Mouse (Mus musculus): Measurements from ENCODE around the gene Plekhb2.
A peak's percentile ranks its signal among the peaks of the same experiment; 100 is the strongest.

Gene Plekhb2

DNA sequence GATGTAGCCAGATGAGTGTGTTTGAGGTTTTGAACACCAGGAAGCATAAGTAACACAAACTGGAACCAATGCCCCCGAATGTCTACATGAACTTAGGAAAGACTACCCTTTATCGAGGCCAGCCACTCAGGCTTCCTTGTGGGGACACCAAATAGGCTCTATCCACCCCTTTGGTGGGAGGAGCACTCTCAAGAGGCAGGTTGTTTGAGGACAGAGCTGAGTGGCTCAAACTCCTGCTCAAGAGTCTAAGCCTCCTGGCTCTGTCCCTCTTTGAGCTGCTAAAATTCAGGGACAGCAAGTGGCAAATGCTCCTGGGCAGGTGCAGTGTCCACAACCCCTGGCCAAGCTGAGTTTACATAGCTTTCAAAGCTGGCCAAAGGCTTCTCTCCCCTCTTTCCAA, 14.9 kb upstream of the Plekhb2 start:
- no peak for DNase-seq

DNA sequence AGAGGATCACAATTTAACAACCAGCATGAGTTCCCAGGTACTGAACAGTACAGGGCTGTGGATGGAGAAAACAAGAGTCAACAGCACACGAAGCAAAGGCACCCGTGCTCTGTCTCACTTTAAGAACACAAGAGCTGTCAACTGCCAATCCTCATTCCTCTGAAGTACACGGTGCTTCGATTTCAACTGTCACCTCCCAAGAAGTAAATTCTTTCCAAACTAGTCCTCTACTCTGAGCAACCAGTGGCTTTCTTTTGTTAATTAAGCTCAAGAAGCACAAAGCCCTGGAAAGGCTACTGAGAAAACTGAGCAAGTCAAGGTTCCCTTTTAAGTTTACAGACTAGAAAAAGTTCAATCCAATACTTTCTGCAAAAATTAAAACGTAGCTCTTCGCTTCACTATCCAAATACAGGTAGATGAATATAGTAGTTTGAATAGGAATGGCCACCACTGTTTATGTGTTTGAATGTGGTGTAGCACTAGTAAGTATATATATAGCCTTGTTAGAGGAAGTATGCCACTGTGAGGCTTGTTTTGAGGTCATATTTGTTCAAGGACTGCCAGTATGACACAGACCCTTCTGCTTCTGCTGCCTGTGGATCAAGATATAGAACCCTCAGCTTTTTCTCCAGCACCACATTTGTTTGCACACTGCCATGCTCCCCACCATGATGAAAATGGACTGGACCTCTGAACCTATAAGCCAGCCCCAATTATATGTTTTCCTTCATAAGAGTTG, 11.7 kb upstream of the Plekhb2 start:
- DNase-seq, result no peak

DNA sequence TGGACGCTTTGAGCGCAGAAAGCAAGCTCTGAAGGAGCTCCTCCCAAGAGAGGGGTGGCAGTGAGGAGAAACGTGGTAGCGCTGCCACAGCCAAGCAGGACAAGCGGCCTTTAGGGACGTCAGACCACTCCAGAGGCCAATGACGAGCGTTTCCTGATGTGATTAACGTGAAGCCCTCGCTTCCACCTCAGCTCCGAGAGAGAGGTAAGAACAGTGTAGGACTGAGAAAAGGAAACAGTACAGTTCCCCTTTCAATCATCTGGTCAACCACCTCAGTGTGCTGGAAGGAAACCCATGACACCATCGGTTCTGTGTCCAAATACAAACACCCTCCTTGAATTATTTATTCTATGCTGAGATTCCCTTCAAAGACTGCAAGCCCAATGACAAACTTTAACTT, 10.5 kb upstream of the Plekhb2 start:
- no peak for DNase-seq

DNA sequence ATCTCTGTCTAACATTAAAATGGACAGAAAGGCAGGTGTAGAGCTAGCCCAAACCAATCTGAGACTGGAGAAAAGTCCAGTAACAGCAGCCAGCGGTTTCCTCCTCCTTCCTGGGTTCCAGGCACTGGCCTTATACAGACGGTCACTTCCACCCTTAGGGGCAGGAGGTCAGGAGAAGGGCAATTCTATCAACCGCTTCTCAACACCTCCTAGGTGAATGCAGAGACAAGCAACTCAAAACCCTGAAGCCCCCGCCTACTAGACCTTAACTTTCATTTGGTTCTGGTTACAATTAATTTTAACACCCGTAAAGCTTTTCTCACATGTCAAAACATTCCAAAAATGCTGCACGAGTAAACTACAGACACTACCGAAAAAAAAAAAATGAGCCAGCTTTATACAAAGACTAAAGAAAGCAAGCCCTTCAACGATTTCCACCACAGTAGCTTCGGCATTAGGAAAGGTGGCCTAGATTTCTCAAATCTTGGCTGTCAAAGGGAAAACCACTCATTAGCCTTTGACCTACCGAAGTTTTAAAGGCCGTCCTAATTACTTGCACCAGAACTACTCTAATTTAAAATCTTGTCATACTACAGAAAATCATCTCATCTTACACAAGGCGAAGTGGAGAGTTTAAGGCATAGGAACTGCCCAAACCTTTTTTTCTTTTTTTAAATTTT, 7.9 kb upstream of the Plekhb2 start:
- DNase-seq, result no peak

DNA sequence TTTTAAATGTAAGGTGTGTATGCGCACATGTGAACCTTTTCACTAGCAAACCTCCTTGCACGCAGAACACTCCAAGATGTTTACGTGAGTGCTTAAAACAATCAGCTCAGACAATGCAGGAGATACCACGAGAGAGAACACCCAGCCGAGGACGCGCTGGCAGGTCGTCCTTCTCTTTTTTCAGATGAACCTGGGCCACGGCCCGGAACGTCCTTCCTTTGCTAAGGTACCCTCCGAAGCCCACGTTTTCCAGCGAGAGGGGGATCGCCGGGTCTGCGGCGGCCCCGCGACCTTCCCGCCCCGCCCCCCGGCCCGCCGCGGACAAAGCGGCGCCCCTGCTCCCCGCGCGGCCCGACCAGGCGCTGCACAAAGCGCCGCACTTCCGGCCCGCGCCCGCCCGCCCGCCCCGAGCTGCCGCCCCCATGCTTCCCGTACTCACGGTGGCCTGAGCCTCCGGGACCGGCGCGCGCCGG, 7.4 kb upstream of the Plekhb2 start:
- DNase-seq, result no peak

DNA sequence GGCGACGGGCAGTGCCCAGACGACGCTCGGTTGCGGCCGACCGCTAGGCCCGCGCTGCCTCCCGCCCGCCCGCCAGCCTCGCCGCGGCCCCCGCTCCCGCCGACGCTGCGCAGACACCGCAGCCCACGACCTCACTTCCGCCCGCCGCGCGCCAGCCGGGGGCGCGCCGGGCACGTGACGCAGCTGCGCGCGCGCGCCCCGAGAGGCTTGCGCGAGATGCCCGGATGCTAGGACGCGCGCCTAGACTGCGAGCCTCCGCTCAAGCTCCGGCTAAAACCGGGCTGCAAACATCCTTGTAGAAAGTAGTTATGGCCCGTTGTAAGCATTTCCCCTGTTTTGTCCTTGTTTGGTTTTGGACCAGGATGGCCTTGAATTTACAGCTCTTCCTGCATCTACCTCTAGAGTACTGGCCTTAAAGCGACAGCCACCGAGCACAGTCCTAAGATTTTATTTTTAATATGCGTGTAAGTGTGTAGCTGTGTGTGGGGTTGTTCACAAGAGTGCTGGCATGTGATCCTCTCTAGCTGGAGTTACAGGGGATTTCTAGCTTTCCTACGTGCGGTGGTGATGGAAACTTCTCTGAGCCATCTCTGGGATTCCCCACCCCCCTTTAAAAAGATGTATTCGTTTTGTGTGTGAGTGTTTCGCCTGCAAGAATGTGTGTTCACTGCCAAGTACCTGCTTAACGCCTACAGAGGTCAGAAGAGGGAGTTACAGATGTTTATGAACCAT, 6.7 kb upstream of the Plekhb2 start, which contains the start of gene Fam168b:
Fam168b (minus strand) TSS at position 179 of the 732 bp plus-strand sequence.
- DNase-seq, result peak; percentile 99

DNA sequence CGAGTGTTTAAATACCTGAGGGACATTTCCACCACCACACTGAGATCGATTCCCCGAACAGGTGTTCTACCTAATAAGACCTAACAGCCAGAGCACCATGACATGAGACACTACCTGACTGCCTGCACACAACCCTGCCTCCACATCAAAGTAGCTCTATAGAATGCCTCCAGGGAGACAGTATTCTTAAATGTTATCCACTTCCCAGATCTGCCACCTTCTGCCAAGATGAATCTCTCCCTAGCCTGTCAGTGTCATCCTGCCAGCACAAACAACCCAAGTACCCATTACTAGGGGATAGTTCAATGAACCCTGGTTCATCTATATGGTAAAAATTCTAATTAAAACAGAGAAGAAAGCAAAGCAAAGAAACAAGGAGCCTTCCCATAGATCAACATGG, 2.7 kb upstream of the Plekhb2 start:
- DNase-seq, result no peak

DNA sequence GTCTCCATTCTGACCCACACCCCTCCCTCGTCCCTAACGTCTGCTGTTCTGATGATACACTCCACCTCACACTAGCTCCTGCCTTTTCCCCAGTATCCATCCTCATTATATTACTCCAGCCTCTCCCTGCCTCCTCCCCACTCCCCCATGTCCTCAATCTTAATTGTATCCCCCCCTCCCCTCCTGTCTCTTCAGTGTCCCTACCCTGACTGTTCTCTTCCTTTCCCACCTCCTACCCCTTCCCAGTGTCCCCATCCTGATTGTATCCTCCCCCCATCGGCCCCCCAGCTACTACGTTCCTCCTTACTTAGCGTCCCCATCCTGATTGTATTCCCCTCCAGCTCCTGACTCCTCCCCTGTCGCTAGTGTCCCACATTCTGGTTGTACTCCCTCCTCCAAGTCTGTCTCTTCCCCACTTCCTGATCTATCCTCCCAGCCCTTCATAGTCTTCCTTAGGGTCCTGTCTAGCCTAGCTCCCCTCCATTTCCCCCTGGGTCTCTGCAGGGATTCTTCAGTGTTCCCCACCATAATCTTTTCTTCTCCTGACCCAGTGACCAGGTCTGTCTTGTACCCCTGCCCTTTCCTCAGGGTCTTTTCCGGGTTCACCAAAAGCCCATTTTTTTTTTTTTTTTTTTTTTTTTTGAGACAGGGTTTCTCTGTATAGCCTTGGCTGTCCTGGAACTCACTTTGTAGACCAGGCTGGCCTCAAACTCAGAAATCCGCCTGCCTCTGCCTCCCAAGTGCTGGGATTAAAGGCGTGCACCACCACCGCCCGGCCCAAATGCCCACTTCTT, 764 bp downstream of the Plekhb2 start:
- DNase-seq, result peak; percentile 94

DNA sequence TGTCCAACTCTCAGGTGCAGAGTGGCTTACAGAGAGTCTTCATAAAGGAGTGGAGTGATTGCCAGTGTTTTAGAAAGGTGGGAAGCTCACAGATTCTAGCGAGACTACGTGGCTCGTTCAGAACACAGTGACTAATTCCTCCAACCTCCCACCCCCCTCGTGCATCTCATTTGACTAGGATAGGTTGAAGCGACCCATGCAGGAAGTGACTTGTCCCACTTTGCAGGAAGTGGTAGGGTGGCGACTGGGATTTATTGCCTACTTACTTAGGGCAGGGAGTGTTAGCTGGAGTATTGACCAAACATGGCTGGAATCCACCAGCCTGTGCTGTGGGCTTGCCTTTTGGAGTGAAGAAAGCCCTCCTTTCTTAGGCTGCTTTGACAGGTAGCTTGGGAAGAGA, 1.8 kb downstream of the Plekhb2 start:
- peak; percentile 93 for DNase-seq

DNA sequence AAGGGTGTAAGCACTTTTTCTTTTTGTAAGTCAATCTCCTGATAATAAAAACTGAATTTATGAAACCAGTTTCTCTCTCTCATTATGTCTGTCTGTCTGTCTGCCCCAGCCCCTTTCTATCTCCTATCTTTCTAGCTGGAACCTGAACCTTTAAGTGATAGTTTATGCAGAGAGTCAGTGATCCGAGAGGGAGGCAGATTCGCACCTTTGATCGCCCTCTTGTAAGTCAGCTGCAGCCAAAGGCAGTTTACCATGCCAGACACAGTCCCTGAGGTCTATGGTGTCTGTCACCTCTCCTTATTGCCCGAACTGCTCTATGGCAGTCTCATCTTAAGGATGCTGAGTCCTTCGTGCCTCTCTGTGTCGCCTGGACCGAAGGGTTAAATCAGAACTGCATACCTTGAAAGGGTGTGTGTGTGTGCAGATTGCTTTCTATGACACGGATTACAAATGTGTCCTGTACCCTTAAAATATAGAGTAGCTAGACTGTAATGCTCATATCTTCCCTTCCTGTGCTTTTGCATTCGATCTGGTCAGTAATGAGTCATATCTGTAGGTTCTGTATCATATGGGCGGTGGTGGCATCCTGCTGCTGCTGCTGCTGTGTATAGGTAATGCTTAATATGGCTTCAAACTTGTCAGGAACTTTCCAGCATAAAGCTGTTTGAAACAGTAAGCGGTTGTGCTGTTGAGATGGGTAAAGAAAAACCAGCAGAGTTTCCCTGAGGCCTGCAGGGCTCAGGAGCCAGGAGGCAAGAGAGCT, 2.5 kb downstream of the Plekhb2 start:
- DNase-seq, result no peak

DNA sequence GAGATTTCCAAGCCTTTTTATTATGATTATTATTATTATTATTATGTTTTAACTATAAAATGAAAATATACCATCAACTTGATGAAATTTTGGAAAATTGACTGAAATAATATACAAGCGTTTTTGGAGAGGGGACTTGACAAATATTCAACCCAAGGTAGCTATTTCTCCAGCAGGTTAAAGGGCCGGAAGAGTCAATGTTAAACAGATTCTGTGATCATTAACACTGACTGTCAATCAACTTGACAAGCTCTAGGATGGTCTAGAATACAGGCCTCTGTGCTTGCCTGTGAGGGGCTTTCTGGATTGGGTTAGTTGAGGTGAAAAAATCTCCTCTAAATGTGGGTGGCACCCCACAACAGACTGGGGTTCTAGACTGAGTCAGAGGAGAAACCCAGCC, 4.0 kb downstream of the Plekhb2 start:
- no peak for DNase-seq

DNA sequence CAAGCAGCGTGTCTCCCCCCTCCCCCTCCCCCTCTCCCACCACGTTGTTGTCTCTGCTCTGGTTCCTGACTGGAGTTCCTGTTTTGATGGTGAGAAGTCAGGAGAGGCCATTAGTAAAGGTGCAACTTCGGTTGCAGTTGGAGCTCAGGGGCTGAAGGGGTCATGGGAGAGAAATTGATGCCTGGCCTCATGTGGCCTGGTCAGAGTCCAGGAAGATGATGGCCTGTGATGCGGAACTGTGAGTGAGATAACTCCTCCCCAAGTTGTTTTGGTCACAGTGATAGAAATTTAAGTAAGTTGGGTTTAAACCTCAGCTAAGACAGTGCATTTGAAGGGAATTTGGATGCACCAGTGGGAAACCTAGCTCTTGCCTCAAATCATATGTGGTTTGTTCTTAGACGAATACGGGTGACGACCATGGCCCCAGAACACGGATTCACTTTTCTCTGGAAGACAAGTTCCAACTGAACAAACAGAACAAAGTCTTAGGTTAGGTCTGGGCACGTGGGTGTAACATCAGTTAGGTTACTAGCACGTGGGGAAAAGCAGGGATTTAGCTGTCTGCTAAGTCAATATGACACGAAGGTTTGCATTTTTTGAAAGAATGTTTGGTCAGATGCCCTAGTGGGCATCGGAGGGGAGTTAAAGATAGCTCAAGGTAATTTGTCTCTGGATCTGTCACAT, 5.4 kb downstream of the Plekhb2 start:
- no peak for DNase-seq

DNA sequence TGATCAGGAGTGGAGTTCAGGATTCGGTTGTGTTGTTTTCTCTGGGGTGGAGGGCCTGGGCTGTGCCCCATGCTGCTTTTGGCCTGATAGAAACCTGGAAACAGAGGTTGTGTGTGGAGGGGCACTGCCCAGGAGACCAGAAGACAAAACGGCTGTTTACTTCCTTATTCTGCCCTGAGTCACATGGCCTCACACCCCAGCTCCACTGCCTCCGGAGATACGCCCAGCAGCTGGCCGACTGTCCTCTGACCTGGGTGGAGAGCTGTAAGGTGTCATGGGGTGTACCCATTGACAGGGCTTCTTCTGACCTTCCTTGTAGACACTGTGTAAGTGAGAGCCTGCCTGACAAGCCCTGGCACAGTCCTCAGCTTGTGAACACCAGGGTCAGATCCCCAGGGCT, 8.9 kb downstream of the Plekhb2 start:
- peak; percentile 97 for DNase-seq

DNA sequence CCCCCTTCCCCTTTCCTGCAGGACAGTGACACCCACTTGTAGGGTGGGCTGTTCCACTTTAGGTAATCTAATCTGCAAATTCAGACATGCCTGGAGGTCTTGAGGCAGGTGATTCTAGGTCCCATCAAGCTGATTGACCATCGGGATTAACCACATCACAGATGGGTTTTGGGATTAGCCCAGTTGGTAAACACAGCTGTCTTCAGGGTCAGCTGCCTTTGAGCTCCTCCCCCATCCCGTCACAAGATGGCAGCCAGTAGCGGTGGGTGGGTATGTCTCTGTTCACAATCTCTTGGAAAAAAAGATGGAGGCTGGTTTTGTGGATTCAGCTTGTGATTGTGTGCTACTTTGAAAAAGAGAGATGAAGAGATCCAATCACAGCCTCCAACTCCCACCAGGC, 10.0 kb downstream of the Plekhb2 start:
- no peak for DNase-seq

DNA sequence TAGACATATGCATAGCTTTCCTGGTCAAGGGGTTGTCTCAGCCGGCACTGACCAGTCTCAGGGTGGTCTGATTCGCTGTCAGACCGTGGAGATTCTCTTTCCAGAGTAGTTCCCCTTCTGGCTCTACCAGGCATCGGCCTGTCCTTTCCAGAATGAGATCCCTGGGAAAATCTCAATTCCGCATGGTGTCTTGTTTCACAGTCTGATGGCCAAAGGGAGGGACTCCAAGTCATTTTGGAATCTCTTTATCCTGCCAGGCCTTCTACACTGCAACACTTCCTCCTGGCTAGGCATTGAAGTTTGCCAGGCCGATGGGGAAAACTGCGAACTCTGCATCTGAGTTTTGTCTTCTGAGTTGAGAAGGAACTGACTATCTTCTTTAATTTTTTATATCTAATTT, 10.4 kb downstream of the Plekhb2 start:
- no peak for DNase-seq

DNA sequence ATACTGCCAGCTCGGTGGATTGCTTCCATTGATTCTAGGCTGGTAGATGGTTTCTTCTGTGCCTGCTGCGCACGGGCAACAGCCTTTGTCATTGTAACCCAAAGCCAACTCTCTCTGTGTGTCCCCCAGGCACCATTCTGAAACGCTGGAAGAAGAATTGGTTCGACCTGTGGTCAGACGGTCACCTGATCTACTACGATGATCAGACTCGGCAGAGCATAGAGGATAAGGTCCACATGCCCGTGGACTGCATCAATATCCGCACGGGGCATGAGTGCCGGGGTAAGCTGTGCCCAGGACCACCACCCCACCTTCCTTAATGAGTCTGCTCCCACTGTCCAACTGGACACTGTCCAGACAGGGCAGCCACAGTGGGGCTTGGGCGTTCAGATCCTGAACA, 13.1 kb downstream of the Plekhb2 start:
- peak; percentile 80 for DNase-seq

DNA sequence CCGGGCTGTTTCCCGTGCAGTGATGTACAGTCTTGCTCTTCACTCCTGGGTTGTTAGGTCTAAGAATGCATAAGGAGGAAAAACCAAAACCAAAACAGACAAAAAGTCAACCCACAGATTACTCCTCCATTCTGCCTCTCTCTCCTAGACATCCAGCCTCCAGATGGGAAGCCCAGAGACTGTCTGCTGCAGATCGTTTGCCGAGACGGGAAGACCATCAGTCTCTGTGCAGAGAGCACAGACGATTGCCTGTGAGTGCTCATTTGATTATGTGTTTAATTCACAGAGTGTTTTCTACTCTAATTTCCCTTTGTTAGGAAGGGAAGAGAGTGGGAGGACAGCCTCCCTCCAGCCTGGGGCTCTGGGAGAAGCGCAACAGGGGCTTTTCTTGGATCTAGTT, 13.5 kb downstream of the Plekhb2 start:
- peak; percentile 40 for DNase-seq

DNA sequence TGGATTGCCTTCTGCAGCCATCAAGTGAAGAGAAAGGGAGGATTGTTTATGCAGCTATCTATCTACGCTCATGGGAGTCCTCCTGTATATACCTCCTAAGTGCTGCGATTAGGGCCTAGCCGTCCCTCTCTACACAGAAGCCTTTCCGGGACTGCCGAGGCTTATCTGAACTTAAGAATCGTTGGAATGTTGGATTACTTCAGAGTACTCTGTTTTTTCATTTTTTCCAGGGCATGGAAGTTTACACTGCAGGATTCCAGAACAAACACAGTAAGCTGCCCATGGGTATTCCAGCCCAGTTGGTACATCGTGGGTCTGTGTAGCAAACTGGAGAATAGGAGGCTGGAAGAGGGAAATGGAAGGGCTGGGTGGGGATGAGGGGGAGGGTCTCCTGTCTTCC, 14.5 kb downstream of the Plekhb2 start:
- peak; percentile 88 for DNase-seq

DNA sequence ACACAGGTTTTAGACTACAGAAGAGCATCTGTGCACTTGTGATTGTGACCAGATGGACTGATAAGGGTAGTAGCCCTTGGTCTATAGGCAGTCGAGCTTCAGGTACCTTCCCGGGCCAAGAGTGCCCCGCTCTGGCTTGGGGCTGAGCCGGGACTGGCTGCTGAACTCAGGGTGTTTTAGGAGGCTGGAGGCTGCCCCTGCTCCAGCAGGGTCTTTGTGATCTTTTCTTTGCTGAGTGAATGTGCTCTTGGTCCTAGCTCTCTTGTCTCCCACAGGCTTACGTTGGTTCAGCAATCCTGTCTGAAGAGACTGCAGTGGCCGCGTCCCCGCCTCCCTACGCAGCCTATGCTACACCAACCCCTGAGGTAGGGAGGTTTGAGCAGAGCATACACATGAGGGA, 16.1 kb downstream of the Plekhb2 start:
- peak; percentile 86 for DNase-seq

DNA sequence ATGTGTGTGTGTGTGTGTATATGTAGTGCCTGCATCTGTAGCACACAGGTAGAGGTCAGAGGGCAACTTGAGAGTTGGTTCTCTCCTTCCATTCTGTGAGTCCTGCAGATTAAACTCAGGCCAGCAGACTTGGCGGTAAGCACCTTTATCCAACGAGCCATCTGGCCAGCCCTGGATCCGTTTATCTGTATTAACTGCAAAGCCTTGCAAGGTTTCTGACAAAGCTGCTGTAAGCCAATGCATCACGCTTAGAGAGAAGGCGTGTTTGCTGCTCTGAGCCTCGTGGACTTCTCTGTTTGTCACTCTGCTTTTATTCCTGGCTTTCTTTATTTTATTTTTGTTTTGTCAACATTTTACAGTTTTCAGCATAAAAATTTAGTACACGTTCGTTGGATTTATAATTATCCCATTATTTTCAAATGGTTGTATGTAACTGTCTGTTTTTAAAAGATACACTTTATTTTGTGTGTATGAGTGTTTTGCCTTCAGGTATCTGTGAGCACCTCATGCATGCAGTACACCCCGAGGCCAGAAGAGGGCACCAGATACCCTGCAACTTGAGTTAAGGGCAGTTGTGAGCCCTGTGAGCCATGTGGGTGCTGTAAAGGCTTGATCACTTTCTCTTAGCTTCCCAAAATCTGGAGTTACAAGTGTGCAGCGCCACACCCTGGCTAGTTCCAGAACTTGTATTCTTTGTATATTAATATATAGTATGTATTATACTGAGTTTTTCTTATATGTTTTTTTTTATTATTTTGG, 17.2 kb downstream of the Plekhb2 start:
- peak; percentile 98 for DNase-seq

DNA sequence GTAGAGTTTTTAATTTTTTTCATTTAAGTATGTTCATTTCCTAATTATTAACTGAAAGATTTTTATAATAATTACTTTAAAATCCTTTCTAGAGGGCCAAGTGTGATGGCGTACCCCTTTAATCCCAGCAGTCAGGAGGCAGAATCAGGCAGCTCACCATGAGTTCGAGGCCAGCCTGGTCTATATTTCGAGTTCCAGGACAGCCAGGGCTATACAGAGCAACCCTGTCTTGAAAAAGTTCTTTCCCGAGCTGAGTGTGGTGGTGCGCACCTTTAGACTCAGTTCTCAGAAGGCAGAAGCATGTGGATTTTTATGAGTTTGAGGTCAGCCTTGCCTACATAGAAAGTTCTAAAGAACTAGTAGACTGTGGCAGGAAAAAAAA, 17.8 kb downstream of the Plekhb2 start:
- peak; percentile 25 for DNase-seq

Data from heart, adult 11 months (tissue).